Mouse (Mus musculus) adrenal gland, postnatal 25 days (tissue): ENCODE measurements around the gene Rhag. TPM values are rescaled to one million over a fixed set of nuclear protein-coding genes. Genes with fewer than 3 reads are reported as not detected.
A peak's percentile ranks its signal among the peaks of the same experiment; 100 is the strongest.

ENCODE experiments used
- DNase-seq: peaks from one replicate; pipeline ENCODE4 v3.0.0; 2021; ENCODE audit warnings: mixed read lengths
- total RNA-seq: library from RNA; stranded (reverse); gene quantifications from 2 replicates; pipeline ENCODE4 v1.2.3, GENCODE M21; 2021

Rhag gene
- total RNA-seq, 1 experiment from 2014 or later = not detected

DNA sequence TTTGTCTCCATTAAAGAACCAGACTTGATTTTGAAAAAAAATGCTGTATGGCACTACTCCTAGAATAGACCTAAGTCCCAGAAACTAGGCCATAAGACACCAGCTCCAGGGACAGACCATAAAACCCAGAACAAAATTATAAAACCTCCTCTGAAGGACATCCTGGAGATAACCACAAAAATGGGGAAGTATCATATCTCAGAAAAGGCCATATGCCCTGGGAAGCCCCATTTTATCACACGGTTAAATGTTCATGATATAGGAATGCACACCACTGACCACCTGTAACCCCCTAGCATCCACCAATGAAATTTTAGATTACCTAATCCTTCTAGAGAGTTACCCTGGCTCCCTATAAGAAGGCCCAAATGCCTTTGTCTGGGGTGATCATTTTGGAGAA, 64.6 kb downstream of the Rhag start:
- DNase-seq = no peak

DNA sequence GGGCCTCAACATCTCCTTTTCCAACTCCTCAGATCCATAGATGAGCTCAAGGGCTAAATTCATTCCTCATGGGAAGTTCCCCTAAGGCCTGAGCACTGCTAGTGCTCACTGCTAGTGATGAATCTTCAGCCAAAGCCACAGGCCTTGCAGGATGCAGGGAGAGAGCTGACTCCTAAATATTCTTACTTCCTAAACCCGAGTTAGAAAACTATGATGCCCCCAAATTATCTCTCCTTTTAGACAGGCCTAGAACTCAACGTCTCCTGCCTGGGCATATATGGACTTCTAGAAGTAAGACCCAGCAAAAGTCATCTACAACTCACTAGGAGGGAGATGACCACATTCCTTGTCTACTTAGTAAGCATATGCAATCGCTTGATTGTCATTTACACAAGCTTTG, 66.8 kb downstream of the Rhag start:
- no peak for DNase-seq

DNA sequence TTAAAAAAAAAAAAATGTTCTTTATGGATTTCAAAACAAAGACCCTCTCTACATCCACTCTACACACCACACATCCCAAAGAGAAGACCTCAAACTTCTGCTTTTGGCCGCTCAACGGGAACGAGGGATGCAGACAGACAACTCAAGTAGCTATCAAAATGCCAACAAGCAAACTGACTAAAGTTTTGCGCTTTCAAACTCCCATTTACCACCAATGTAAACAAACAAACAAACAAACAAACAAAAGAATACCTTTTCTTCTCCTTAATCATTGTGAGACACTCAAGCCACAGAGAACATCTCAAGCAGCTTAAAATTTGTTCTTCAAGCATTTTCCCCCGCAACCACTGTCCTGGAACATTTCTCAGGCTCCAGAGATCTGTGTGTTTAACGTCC, 68.6 kb downstream of the Rhag start:
- DNase-seq = no peak

DNA sequence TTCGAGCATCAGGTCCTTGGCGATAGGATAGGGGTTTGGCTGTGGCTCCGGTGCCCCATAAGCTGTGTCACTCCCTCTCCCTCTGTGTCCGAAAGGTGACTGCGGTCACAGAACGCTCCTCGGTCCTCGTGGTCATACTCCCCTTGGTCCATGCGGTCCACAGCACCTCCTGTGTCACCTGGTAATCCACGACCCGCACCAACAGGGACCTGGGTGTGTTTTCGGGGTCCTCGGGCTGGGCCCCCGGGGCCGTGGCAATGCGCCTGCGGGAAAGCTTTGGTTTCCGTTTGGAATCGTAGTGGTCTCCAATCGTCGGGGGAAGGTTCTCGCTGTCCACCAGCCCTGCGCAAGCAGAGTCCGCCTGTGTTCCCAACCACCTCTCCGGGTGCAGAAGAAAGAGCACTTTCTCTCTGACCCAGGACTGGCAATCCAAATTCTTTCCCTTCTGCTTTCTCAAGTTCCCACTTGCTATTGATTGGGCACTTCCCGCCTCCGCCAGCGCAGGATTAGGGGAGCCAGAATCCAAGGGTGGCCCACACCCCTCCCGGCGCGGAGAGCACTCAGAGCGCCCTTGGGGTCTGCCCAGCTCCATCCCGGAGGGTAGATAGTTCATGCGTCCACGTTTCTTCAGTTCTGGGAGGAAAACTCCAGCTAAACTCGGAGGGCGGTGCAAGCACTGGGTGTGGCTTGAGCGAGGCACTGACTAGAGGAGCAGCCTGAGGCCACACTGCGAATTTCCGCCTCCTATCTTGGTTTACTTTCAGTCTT, 69.2 kb downstream of the Rhag start, which contains the start of gene 9130008F23Rik:
TSS of gene 9130008F23Rik (minus strand) at position 636 of the 768 bp plus-strand sequence.
- peak; percentile 53 for DNase-seq

DNA sequence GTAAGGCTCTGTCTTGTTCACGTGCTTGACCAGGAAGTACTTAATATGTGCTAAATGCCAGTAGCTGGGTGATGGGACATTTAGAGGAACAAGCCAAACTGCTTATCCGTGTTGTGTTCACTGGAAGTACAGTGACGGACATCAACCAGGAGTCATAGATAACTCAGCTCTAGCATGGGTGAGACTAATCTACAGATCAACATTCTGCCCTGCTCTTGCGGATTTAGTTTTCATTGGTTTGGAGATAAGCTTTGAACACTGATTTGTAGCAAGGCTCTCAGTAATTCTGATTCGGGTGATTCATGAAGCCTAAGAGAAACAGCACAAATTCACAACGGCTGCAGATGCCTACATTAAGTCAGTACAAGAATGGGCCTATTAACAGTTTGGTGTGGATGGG, 71.2 kb downstream of the Rhag start:
- no peak for DNase-seq

DNA sequence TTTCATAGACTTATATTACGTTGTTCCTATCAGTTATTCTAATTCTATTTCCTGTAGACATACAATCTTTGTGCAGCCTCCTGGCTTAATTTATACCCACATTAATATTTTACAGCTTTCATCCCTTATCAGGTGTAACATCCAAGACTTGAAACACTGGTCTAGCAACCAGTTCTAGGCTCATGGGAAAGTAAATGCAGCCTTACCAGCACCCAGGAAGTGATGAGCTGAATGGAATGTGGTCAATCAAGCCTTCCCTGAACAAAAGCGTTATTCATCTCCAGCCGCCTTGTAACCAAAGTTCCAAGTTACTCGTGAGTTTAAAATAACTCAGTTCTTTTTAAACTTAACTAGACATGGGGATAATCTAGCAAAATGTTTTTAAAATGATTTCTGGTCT, 74.2 kb downstream of the Rhag start:
- no peak for DNase-seq

DNA sequence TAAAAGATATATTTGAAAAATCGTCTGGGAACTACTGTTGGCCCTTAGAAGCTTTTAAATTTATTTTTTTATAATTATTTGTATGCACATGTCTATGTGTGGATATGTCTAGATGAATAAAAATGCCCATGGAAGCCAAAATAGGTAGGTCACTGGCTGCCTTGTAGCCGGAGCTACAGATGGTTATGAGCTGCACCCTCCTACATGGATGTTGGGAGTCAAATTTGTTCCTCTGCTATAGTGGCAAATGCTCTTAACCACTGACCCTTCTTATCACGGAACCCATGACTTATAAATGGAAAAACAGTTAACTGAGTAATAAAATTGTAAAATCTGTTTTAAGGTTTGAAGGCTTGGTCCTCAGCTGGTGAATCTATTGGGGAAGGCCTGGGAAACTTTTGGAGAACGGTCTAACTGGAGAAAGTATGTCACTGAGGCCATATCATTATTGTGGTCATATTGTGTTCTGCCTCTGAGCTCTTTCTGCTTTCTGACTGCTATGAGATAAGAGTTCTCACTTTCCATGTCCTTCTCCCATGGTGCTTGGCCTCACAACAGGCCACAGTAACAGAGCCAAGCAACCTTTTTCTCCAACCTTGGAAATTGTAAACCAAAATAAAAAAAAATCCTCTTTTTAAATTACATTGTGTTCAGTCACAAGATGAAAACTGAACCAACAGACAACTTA, 77.1 kb downstream of the Rhag start:
- DNase-seq = no peak

Other genes with a start within 250 kb of the Rhag start
- gene Esp6, start 249.6 kb upstream of the Rhag start, total RNA-seq = not detected in 2 replicates
- gene Esp4, start 212.5 kb upstream of the Rhag start, total RNA-seq = not detected in 2 replicates
- gene Esp3, start 179.1 kb upstream of the Rhag start, total RNA-seq = not detected in 2 replicates
- gene Esp1, start 84.0 kb upstream of the Rhag start, total RNA-seq = not detected in 2 replicates
- not detected in 2 replicates for gene Crisp2, start 4.1 kb upstream of the Rhag start, total RNA-seq
- gene 9130008F23Rik, start 69.4 kb downstream of the Rhag start, total RNA-seq = 0.79 and 1.3 TPM in 2 replicates
- not detected in 2 replicates for gene Glyatl3, start 103.2 kb downstream of the Rhag start, total RNA-seq
- 151 and 213 TPM in 2 replicates for gene Mut, start 123.6 kb downstream of the Rhag start, total RNA-seq
- 9.1 and 10.1 TPM in 2 replicates for gene Cenpq, start 123.9 kb downstream of the Rhag start, total RNA-seq